Mouse (Mus musculus): ENCODE data around the gene Smarcd2.

DNA sequence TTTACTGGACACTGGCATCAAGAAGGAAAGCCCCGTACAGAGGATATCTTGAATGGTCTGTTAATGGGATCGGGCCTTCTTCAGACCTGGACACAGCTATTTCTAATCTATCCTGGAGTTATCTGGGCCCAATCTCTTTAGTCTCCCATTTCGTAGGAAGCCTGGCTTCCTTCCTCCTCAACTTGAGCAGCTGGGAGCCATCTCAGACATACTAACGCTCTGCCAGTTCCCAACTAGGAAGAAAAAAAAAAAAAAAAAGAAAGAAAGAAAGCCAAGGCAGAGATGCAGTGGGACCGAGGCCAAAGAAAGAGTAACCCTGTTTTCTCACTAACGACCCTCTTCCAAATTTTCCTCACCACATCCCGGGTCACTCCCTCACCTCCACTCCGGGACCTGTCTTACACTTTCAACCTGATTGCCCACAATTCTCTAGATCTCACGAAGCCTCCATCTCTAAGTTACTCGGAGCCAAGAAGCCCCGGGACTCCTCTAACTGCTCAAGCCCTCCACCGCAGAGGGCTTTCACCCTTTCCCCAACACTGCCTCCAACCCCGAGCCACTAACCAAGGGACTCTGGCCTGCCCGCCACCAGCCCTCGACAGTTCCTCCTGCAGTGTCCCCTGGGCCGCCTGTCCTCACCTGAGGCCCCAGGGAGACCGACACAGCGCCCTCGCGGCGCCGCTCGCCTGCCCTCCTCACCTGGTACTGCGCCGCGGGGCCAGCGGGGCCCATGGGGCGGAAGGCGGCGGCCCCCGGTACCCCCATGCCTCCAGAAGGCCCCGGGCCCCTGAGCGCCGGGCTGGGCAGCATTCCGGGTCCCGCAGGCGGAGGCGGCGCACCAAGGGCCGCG lies 753 bp downstream of the Smarcd2 start:
- TF ChIP-seq TCF12 (IDR thresholded peaks at IDR 0.05; ENCODE audit: insufficient read depth, poor library complexity, severe bottlenecking) (no peak), POLR2A (IDR thresholded peaks at IDR 0.05; ENCODE audit: insufficient read length, low read depth) (no peak), POLR2AphosphoS2 (IDR thresholded peaks at IDR 0.05; ENCODE audit: insufficient read length, low read depth) (no peak)
